Comparison of ENCODE assay signal across 9 mouse cellular contexts in genomic region chr7:25269545-25270271, GRCm38 (mm10). TPM values are rescaled to one million over a fixed set of nuclear protein-coding genes. Genes with fewer than 3 reads are reported as not detected.
DNase-seq lines count a peak whose midpoint lies in the region; ATAC-seq and TF ChIP-seq lines count a peak whose summit lies in the region.
"Had no signal": no experiment of that assay in that cellular context is flagged by ENCODE, and none has a peak within 500 bp of the region (broad histone marks: within the 10 kb centered on the region; RNA-seq: fewer than 3 reads in every experiment).

No protein-coding gene starts in this region.

- 44% methylated on average over 8 of the region's 8 CpGs for WGBS in cerebellum, adult 2 months
- WGBS in hindbrain, embryonic 10.5 days = 79% methylated on average over 8 of the region's 8 CpGs
- 22% methylated on average over 7 of the region's 8 CpGs for WGBS in macrophage (ENCODE audit: missing documents)
- WGBS in stomach, postnatal 0 days = 61% methylated on average over 8 of the region's 8 CpGs

- ATAC-seq in cerebellum, adult (ENCODE audit: insufficient number of reproducible peaks, low FRiP score, low TSS enrichment) = no peak
- no peak for ATAC-seq in stomach, postnatal 0 days (ENCODE audit: low FRiP score, low TSS enrichment)

- H3K4me2 ChIP-seq in stomach, postnatal 0 days (replicated peaks; ENCODE audit: low read depth) = peak overlapping the region; percentile 85

- H3K27ac ChIP-seq in cerebellum, adult 2 months (ENCODE audit: insufficient read depth, low read length) = no peak overlapping the region
- peak overlapping the region; percentile 50; the same call in 1 of the 2 replicates for H3K27ac ChIP-seq in hindbrain, embryonic 10.5 days
- peak overlapping the region; percentile 80 for H3K27ac ChIP-seq in macrophage
- H3K27ac ChIP-seq in stomach, postnatal 0 days (replicated peaks) = peak overlapping the region; percentile 83

- peak in 1 of 2 experiments; percentile 30 for DNase-seq in cerebellum, adult 2 months
- DNase-seq in urinary bladder, postnatal 14 days (ENCODE audit: low spot score) = peak; percentile 37
- DNase-seq in urinary bladder, adult 18-20 months (ENCODE audit: low spot score in 2 of 2) = no peak
- DNase-seq in hindbrain, embryonic 10.5 days (ENCODE audit: low spot score) = no peak
- DNase-seq in stomach, postnatal 0 days (ENCODE audit: low spot score) = peak; percentile 17
- DNase-seq in urinary bladder, postnatal 4 days (ENCODE audit: low spot score in 2 of 2) = no peak

- peaks cover 52% of the 10 kb centered on the region for H3K79me2 ChIP-seq in macrophage (ENCODE audit: inconsistent target)

- peak overlapping the region; percentile 96 for H3K4me3 ChIP-seq in cerebellum, adult 2 months (replicated peaks; ENCODE audit: insufficient read depth, low read depth, low read length)
- peak overlapping the region; percentile 91; the same call in 1 of the 2 replicates for H3K4me3 ChIP-seq in hindbrain, embryonic 10.5 days
- H3K4me3 ChIP-seq in macrophage (ENCODE audit: inconsistent target) = peak overlapping the region; percentile 77
- peak overlapping the region; percentile 73; the same call in 1 of the 2 replicates for H3K4me3 ChIP-seq in stomach, postnatal 0 days (ENCODE audit: low read depth, low read length)

- no peak for TF ChIP-seq POLR2A in cerebellum, adult 2 months (IDR thresholded peaks at IDR 0.05; ENCODE audit: borderline replicate concordance, insufficient read depth, low read length)

- TF ChIP-seq CTCF in cerebellum, adult 2 months (IDR thresholded peaks at IDR 0.05; ENCODE audit: borderline replicate concordance, insufficient read depth, low read depth, low read length) = no peak
- TF ChIP-seq CTCF in stomach, postnatal 0 days (IDR thresholded peaks at IDR 0.05; ENCODE audit: low read depth) = no peak

- peaks cover 21% of the 10 kb centered on the region for H3K4me1 ChIP-seq in cerebellum, adult 2 months (ENCODE audit: control insufficient read depth, insufficient read depth, low read length)
- peaks cover 53% of the 10 kb centered on the region for H3K4me1 ChIP-seq in hindbrain, embryonic 10.5 days (replicated peaks)
- H3K4me1 ChIP-seq in stomach, postnatal 0 days (replicated peaks; ENCODE audit: control insufficient read depth, insufficient read depth) = peaks cover 9% of the 10 kb centered on the region

- TF ChIP-seq EP300 in stomach, postnatal 0 days (optimal IDR thresholded peaks at IDR 0.05) = no peak

- peaks cover 31% of the 10 kb centered on the region for H3K36me3 ChIP-seq in hindbrain, embryonic 10.5 days
- no peaks in the 10 kb centered on the region for H3K36me3 ChIP-seq in macrophage (ENCODE audit: inconsistent target)
- H3K36me3 ChIP-seq in stomach, postnatal 0 days (ENCODE audit: control insufficient read depth, insufficient read depth, low read length) = peaks cover 15% of the 10 kb centered on the region

- no peaks in the 10 kb centered on the region for H3K27me3 ChIP-seq in cerebellum, adult 2 months (ENCODE audit: control insufficient read depth, insufficient read depth, low read length)
- 0 out of 2 replicates have a peak, but pooled peaks cover 1% of the 10 kb centered on the region for H3K27me3 ChIP-seq in hindbrain, embryonic 10.5 days (ENCODE audit: insufficient read depth, poor library complexity, severe bottlenecking)
- no peaks in the 10 kb centered on the region for H3K27me3 ChIP-seq in stomach, postnatal 0 days (ENCODE audit: control insufficient read depth, insufficient read depth, low read length)

- H3K9me3 ChIP-seq in hindbrain, embryonic 10.5 days = no peaks in the 10 kb centered on the region
- H3K9me3 ChIP-seq in stomach, postnatal 0 days (ENCODE audit: control insufficient read depth, low read length) = no peaks in the 10 kb centered on the region

- peak overlapping the region; percentile 84; the same call in 1 of the 2 replicates for H3K9ac ChIP-seq in stomach, postnatal 0 days (ENCODE audit: low read length)

RNA-seq across cellular contexts. Expression of gene Cic, which starts 2.2 kb away (rescaled TPM):
- 121 and 124 TPM in 2 replicates for polyA plus RNA-seq in cerebellum, adult 2 months (2012; rRNA removed)
- polyA plus RNA-seq in hindbrain, embryonic 10.5 days (2016; fragmentation: Nextera tagmentation; extraction: Ambion mirVana) = 23.2 and 23.5 TPM in 2 replicates
- 100 to 1,000 TPM in 24 of 26 experiments, 10 to 100 TPM in 2; 63.5 to 495 (median 311) TPM for total RNA-seq in macrophage (2018; cell fraction: chromatin; rRNA removed)
- 100 to 1,000 TPM; 146 to 312 (median 230) TPM for total RNA-seq in macrophage (2018; cell fraction: cytosol; rRNA removed)
- 100 to 1,000 TPM; 124 to 500 (median 278) TPM for total RNA-seq in macrophage (2018; cell fraction: nucleus; rRNA removed)
- polyA plus RNA-seq in macrophage (2018) = 88.9 to 139 TPM (median 118 TPM) in 3 replicates
- polyA plus RNA-seq in stomach, postnatal 0 days (2015; fragmentation: Nextera tagmentation; extraction: Ambion mirVana) = 15.0 and 15.9 TPM in 2 replicates

RNA-seq across cellular contexts. Expression of gene Erf, which starts 19.1 kb away (rescaled TPM):
- 14.3 and 14.8 TPM in 2 replicates for polyA plus RNA-seq in cerebellum, adult 2 months (2012; rRNA removed)
- 8.0 and 8.6 TPM in 2 replicates for polyA plus RNA-seq in hindbrain, embryonic 10.5 days (2016; fragmentation: Nextera tagmentation; extraction: Ambion mirVana)
- total RNA-seq in macrophage (2018; cell fraction: chromatin; rRNA removed) = 10 to 100 TPM in 15 of 26 experiments, 1 to 10 TPM in 11; 7.1 to 19.7 (median 10.7) TPM
- 10 to 100 TPM in 24 of 26 experiments, 1 to 10 TPM in 2; 8.5 to 19.3 (median 12.5) TPM for total RNA-seq in macrophage (2018; cell fraction: cytosol; rRNA removed)
- total RNA-seq in macrophage (2018; cell fraction: nucleus; rRNA removed) = 10 to 100 TPM in 19 of 26 experiments, 1 to 10 TPM in 7; 6.8 to 20.6 (median 13.6) TPM
- polyA plus RNA-seq in macrophage (2018) = 11.9 to 14.5 TPM (median 14.2 TPM) in 3 replicates
- 8.1 and 8.8 TPM in 2 replicates for polyA plus RNA-seq in stomach, postnatal 0 days (2015; fragmentation: Nextera tagmentation; extraction: Ambion mirVana)

RNA-seq across cellular contexts. Expression of gene Pafah1b3, which starts 28.1 kb away (rescaled TPM):
- polyA plus RNA-seq in cerebellum, adult 2 months (2012; rRNA removed) = 41.9 and 42.6 TPM in 2 replicates
- 271 and 384 TPM in 2 replicates for polyA plus RNA-seq in hindbrain, embryonic 10.5 days (2016; fragmentation: Nextera tagmentation; extraction: Ambion mirVana)
- 10 to 100 TPM in 2 of 26 experiments, 1 to 10 TPM in 19, not detected in 5; 1.0 to 11.2 (median 4.6) TPM for total RNA-seq in macrophage (2018; cell fraction: chromatin; rRNA removed)
- total RNA-seq in macrophage (2018; cell fraction: cytosol; rRNA removed) = 10 to 100 TPM in 13 of 26 experiments, 1 to 10 TPM in 13; 5.4 to 18.3 (median 9.4) TPM
- total RNA-seq in macrophage (2018; cell fraction: nucleus; rRNA removed) = 1 to 10 TPM in 25 of 26 experiments, not detected in 1; 1.3 to 9.4 (median 3.4) TPM
- 7.4 to 20.7 TPM (median 14.3 TPM) in 3 replicates for polyA plus RNA-seq in macrophage (2018)
- 125 and 126 TPM in 2 replicates for polyA plus RNA-seq in stomach, postnatal 0 days (2015; fragmentation: Nextera tagmentation; extraction: Ambion mirVana)

RNA-seq across cellular contexts. Expression of gene Prr19, which starts 31.5 kb away (rescaled TPM):
- polyA plus RNA-seq in cerebellum, adult 2 months (2012; rRNA removed) = 0.16 and 0.20 TPM in 2 replicates
- 1.2 and 2.1 TPM in 2 replicates for polyA plus RNA-seq in hindbrain, embryonic 10.5 days (2016; fragmentation: Nextera tagmentation; extraction: Ambion mirVana)
- total RNA-seq in macrophage (2018; cell fraction: chromatin; rRNA removed) = not detected
- not detected for total RNA-seq in macrophage (2018; cell fraction: cytosol; rRNA removed)
- not detected for total RNA-seq in macrophage (2018; cell fraction: nucleus; rRNA removed)
- polyA plus RNA-seq in macrophage (2018) = not detected in 3 replicates
- polyA plus RNA-seq in stomach, postnatal 0 days (2015; fragmentation: Nextera tagmentation; extraction: Ambion mirVana) = 0.07 TPM in 1 of 2 replicates, not detected in the other
- total RNA-seq: heart, postnatal 36 days had no signal

RNA-seq across cellular contexts. Expression of gene Gsk3a, which starts 32.1 kb away (rescaled TPM):
- polyA plus RNA-seq in cerebellum, adult 2 months (2012; rRNA removed) = 226 and 230 TPM in 2 replicates
- 11.6 and 12.5 TPM in 2 replicates for polyA plus RNA-seq in hindbrain, embryonic 10.5 days (2016; fragmentation: Nextera tagmentation; extraction: Ambion mirVana)
- total RNA-seq in macrophage (2018; cell fraction: chromatin; rRNA removed) = 10 to 100 TPM; 15.6 to 63.9 (median 38.0) TPM
- total RNA-seq in macrophage (2018; cell fraction: cytosol; rRNA removed) = 10 to 100 TPM; 50.6 to 70.6 (median 58.9) TPM
- 10 to 100 TPM; 21.7 to 69.9 (median 44.3) TPM for total RNA-seq in macrophage (2018; cell fraction: nucleus; rRNA removed)
- 51.8 to 78.1 TPM (median 55.3 TPM) in 3 replicates for polyA plus RNA-seq in macrophage (2018)
- 5.1 and 5.3 TPM in 2 replicates for polyA plus RNA-seq in stomach, postnatal 0 days (2015; fragmentation: Nextera tagmentation; extraction: Ambion mirVana)

Comparison
In these comparisons a context has a peak if more than half of its experiments do, and no peak if none do; other contexts are left out.
1. DNase-seq: peak in urinary bladder, postnatal 14 days (single experiment) and stomach, postnatal 0 days (single experiment); none in urinary bladder, adult 18-20 months (0 of 2), hindbrain, embryonic 10.5 days (single experiment) and urinary bladder, postnatal 4 days (0 of 2).
2. Peak in every context shown above with its lines, with median percentiles within 50 percentile points of each other: H3K4me3 ChIP-seq.